Mouse (Mus musculus): ENCODE results near the gene Whamm. TPM values are rescaled to one million over a fixed set of nuclear protein-coding genes. Genes with fewer than 3 reads are reported as not detected.

Whamm gene
- total RNA-seq (2023): 10 to 100 TPM; 29.1 to 29.3 TPM

DNA sequence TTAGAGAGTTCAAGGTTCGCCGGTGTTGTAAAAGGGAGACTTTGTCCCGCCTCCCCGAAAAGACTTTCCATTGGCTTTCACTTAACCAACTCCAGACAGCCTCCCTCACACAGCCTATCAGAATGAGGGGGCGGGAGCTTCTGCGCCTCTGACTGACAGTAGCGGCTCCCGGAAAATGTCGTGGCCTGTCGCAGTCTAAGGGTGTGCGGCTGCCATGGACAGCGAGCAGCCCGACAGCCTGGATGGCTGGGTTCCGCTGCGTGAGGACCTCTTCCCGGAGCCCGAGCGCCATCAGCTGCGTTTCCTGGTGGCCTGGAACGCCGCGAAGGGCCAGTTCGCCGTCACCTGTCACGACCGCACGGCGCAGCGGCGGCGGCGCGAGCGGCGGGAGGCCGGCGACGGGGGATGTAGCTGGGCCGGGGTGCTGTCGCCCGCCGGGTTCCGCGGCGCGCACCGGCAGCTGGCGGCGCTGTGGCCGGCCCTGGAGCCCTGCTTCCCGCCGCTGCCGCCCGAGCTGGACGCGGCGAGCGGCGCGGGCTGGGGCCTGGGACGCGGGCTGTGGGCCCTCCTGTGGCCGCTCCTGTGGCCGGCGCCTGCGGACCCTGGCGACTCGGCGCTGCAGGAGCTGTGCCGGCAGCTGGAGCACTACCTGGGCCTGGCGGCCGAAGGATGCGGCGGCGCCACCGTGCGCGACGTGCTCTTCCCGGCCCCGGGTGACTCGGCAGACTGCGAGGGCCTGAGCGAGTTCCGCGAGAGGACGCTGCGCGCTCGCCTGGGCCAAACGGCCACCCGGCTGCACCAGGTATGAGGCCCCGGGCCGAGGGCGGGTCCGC is at the start of gene Whamm:
Gene Whamm, plus strand, starts transcription at position 159 of the 833 bp plus-strand sequence.

DNA sequence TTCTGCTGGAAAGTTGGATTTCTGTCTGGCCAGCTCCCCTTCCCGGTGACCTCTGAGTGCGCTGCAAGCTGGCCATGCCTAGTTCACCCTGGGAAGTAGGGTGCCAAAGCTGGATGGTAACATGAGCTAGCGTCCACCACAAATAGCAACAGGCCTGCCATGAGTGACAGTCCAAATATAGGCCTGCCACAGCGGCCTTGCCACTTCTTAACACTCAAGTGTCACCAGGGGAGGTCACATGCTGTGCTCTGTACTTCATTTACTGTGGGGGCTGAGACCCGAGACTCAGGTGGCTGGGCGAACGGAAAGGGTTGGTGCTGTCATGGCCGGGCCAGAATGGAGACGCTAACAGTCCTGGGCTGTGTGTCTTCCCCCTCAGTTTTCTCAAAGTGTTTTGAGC is 4.2 kb upstream of the Whamm start, which contains the start of gene Fsd2:
Gene Fsd2, minus strand, starts transcription at position 53 of the 400 bp plus-strand sequence.

Other genes with a start within 250 kb of the Whamm start
- gene Rps17, start 226.0 kb upstream of the Whamm start, total RNA-seq (2023): 1,000 to 10,000 TPM; 2,629 to 2,674 TPM
- gene Cpeb1, start 115.8 kb upstream of the Whamm start, total RNA-seq (2023): not detected
- not detected for gene Ap3b2, start 77.3 kb upstream of the Whamm start, total RNA-seq (2023)
- gene BC048679, start 73.0 kb upstream of the Whamm start, total RNA-seq (2023): not detected
- gene Fsd2, start 4.3 kb upstream of the Whamm start, total RNA-seq (2023): 1 to 10 TPM in 1 of 2 experiments, under 1 TPM in 1; 0.59 to 1.5 TPM
- under 1 TPM in 1 of 2 experiments, not detected in 1; 0.12 TPM for gene Homer2, start 136.3 kb downstream of the Whamm start, total RNA-seq (2023)
- 10 to 100 TPM; 56.1 to 59.4 TPM for gene Ramac, start 191.7 kb downstream of the Whamm start, total RNA-seq (2023)
- 10 to 100 TPM; 29.2 to 31.0 TPM for gene 3110040N11Rik, start 218.2 kb downstream of the Whamm start, total RNA-seq (2023)

Measured in T-cell, adult 66 days (primary cell).